In the genomic region with DNA sequence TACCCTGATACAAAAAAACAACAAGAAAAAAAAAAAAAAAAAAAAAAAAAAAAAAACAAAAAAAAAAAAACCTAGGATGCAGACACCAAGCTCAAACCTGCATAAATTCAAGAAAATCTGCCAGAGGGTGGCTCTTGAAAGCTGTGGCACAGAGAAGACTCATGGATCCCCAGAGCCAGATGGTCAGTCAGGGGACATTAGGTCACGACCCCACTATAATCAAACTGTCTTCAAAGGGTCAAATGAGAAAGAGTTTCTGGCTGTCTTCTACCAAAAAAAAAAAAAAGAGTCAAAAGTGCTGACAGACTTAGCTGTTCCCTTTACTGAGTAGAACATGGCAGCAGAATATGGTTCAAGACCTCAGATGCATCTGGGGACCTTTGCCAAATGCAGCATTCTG, we compare ENCODE assay signal across 20 mouse cellular contexts.
"Had no signal": no experiment of that assay in that cellular context is flagged by ENCODE, and none has a peak within 500 bp of the region (broad histone marks: within the 10 kb centered on the region; RNA-seq: fewer than 3 reads in every experiment).

No protein-coding gene starts in this region.

- H3K9me3 ChIP-seq: limb, embryonic 10.5 days; limb, embryonic 13.5 days; liver, embryonic 13.5 days; midbrain, embryonic 12.5 days; neural tube, embryonic 15.5 days; stomach, embryonic 15.5 days had no signal

- H3K36me3 ChIP-seq: limb, embryonic 10.5 days; limb, embryonic 13.5 days; liver, embryonic 13.5 days; stomach, embryonic 15.5 days had no signal

- H3K9ac ChIP-seq: limb, embryonic 13.5 days; liver, embryonic 13.5 days; midbrain, embryonic 12.5 days; neural tube, embryonic 15.5 days; stomach, embryonic 15.5 days had no signal

- H3K27ac ChIP-seq: limb, embryonic 10.5 days; limb, embryonic 13.5 days; liver, embryonic 13.5 days; midbrain, embryonic 12.5 days; neural tube, embryonic 15.5 days; stomach, embryonic 15.5 days had no signal

- ATAC-seq: intestine, embryonic 16.5 days had no signal

- DNase-seq: kidney, adult 18-20 months; kidney, adult 9 months; kidney, postnatal 14 days; layer of hippocampus, adult 9-11 months; layer of hippocampus, postnatal 36 days; liver; liver, embryonic 13.5 days; lung, adult 2 months; lung, postnatal 14 days; lung, postnatal 4 days; right cerebral cortex, postnatal 25 days; spleen, adult 18-20 months; thymus, postnatal 25 days had no signal

- H3K4me3 ChIP-seq: limb, embryonic 10.5 days; limb, embryonic 13.5 days; liver, embryonic 13.5 days; midbrain, embryonic 12.5 days; myocyte; neural tube, embryonic 15.5 days; stomach, embryonic 15.5 days had no signal

- H3K4me2 ChIP-seq: limb, embryonic 13.5 days; liver, embryonic 13.5 days; midbrain, embryonic 12.5 days; neural tube, embryonic 15.5 days; stomach, embryonic 15.5 days had no signal

- H3K4me1 ChIP-seq: liver, embryonic 13.5 days had no signal

- H3K27me3 ChIP-seq: midbrain, embryonic 12.5 days; neural tube, embryonic 15.5 days; stomach, embryonic 15.5 days had no signal
